Mouse (Mus musculus) brown adipose tissue, adult 24 weeks (tissue): ENCODE measurements around the gene Pik3ca. TPM values are rescaled to one million over a fixed set of nuclear protein-coding genes. Genes with fewer than 3 reads are reported as not detected.

Experiments
- H3K27ac ChIP-seq: fragments of 200-500 bp; replicated peaks from 2 replicates; pipeline ENCODE4 v1.5.1; 2012; ENCODE audit warnings: low read depth, mild to moderate bottlenecking, low read length
- H3K4me1 ChIP-seq: fragments of 200-500 bp; 2 replicates; pipeline ENCODE4 v1.6.1; 2012; ENCODE audit warnings: low read length, mixed read lengths; ENCODE audit not compliant: control insufficient read depth, insufficient read depth, insufficient read length
- H3K4me3 ChIP-seq: fragments of 200-500 bp; 2 replicates; pipeline ENCODE4 v1.5.1; 2012; ENCODE audit warnings: low read depth, mild to moderate bottlenecking, low read length, moderate library complexity; ENCODE audit not compliant: insufficient read depth
- polyA plus RNA-seq: library from polyadenylated mRNA; stranded (reverse); fragments of >200 nt; gene quantifications from 2 replicates; pipeline ENCODE4 v1.2.4, GENCODE M21; 2012; ENCODE audit not compliant: missing spikeins, insufficient read depth, insufficient read length

The Pik3ca gene
- polyA plus RNA-seq, 1 experiment, result 17.7 TPM

- H3K4me1 ChIP-seq, result no peaks in the 10 kb centered on the region
- no peak overlapping the region for H3K4me3 ChIP-seq
- H3K27ac ChIP-seq, result no peak overlapping the region
Measured at GRCm38 (mm10) chr3:32494387-32495087, 97.1 kb downstream of the Pik3ca start.

- Histone ChIP-seq H3K4me1 (no peaks in the 10 kb centered on the region), H3K27ac (no peak overlapping the region), H3K4me3 (no peak overlapping the region)
Measured at GRCm38 (mm10) chr3:32495088-32495770, 97.8 kb downstream of the Pik3ca start.

- H3K4me1 ChIP-seq, result no peaks in the 10 kb centered on the region
- H3K27ac ChIP-seq, result no peak overlapping the region
- no peak overlapping the region for H3K4me3 ChIP-seq
Measured at GRCm38 (mm10) chr3:32495856-32496710, 98.6 kb downstream of the Pik3ca start.

- no peak overlapping the region for H3K27ac ChIP-seq
Measured at GRCm38 (mm10) chr3:32496711-32497070, 99.2 kb downstream of the Pik3ca start.

GRCm38 (mm10) chr3:32500346-32500745 is 102.9 kb downstream of the Pik3ca start:
- Histone ChIP-seq H3K27ac (no peak overlapping the region), H3K4me1 (no peaks in the 10 kb centered on the region), H3K4me3 (no peak overlapping the region)

More at GRCm38 (mm10) chr3:32496711-32497070, 99.2 kb downstream of the Pik3ca start:
- Histone ChIP-seq H3K4me3 (no peak overlapping the region), H3K4me1 (no peaks in the 10 kb centered on the region)

- Histone ChIP-seq H3K27ac (no peak overlapping the region), H3K4me3 (no peak overlapping the region)
Measured at GRCm38 (mm10) chr3:32505841-32506240, 108.4 kb downstream of the Pik3ca start.

GRCm38 (mm10) chr3:32506366-32507225 is 109.1 kb downstream of the Pik3ca start:
- no peak overlapping the region for H3K4me3 ChIP-seq
- H3K4me1 ChIP-seq, result peaks cover 2% of the 10 kb centered on the region; the same call in 1 of the 2 replicates
- no peak overlapping the region for H3K27ac ChIP-seq

More at GRCm38 (mm10) chr3:32505841-32506240, 108.4 kb downstream of the Pik3ca start:
- H3K4me1 ChIP-seq, result no peaks in the 10 kb centered on the region

- Histone ChIP-seq H3K4me1 (peaks cover 5% of the 10 kb centered on the region; the same call in 1 of the 2 replicates), H3K27ac (no peak overlapping the region), H3K4me3 (no peak overlapping the region)
Measured at GRCm38 (mm10) chr3:32508666-32509324, 111.3 kb downstream of the Pik3ca start.

GRCm38 (mm10) chr3:32509496-32510374 is 112.3 kb downstream of the Pik3ca start, which contains the start of gene Zfp639:
Zfp639 (plus strand) TSS chr3:32510259.
- H3K27ac ChIP-seq, result peak within 1 kb of the TSS; percentile 73
- H3K4me1 ChIP-seq, result peaks cover 5% of the 10 kb centered on the region; the same call in 1 of the 2 replicates
- peak within 1 kb of the TSS; percentile 77 for H3K4me3 ChIP-seq

- Histone ChIP-seq H3K27ac (peak overlapping the region; percentile 73), H3K4me1 (peaks cover 5% of the 10 kb centered on the region; the same call in 1 of the 2 replicates), H3K4me3 (peak overlapping the region; percentile 77)
Measured at GRCm38 (mm10) chr3:32510375-32511190, 113.1 kb downstream of the Pik3ca start.

GRCm38 (mm10) chr3:32511191-32511550 is 113.7 kb downstream of the Pik3ca start:
- Histone ChIP-seq H3K27ac (peak overlapping the region; percentile 73), H3K4me3 (peak overlapping the region; percentile 77), H3K4me1 (peaks cover 5% of the 10 kb centered on the region; the same call in 1 of the 2 replicates)

GRCm38 (mm10) chr3:32512686-32513284 is 115.3 kb downstream of the Pik3ca start:
- peaks cover 5% of the 10 kb centered on the region; the same call in 1 of the 2 replicates for H3K4me1 ChIP-seq
- no peak overlapping the region for H3K27ac ChIP-seq
- no peak overlapping the region for H3K4me3 ChIP-seq
